Mouse (Mus musculus): Measurements from ENCODE around the gene Il1rl2.

GRCm38 (mm10) chr1:40325711-40326327 is 1.4 kb downstream of the Il1rl2 start:
- no peak for TF ChIP-seq CHD2 (IDR thresholded peaks at IDR 0.05; ENCODE audit: low read length)
- no peak for TF ChIP-seq CTCF (IDR thresholded peaks at IDR 0.05 in 2 of 3, conservative IDR thresholded peaks at IDR 0.05 in 1 of 3; ENCODE audit: control insufficient read depth in 1 of 3, insufficient read depth in 1 of 3, low read depth in 2 of 3, low read length in 3 of 3, poor library complexity in 1 of 3, severe bottlenecking in 1 of 3)
- no peak for TF ChIP-seq ZKSCAN1 (IDR thresholded peaks at IDR 0.05; ENCODE audit: low read depth, low read length)

Measured in MEL (cell line).